Mouse (Mus musculus): Measurements from ENCODE around the gene Hps4. TPM values are rescaled to one million over a fixed set of nuclear protein-coding genes. Genes with fewer than 3 reads are reported as not detected.

Gene Hps4
- 65.3 and 67.9 TPM in 2 replicates for polyA plus RNA-seq (2012; rRNA removed)

GRCm38 (mm10) chr5:112342463-112343204, at the start of gene Hps4, which contains the start of gene Srrd:
TSS of gene Hps4 (plus strand) at chr5:112343083.
TSS of gene Srrd (minus strand) at chr5:112343040.

GRCm38 (mm10) chr5:112325546-112326445, 17.1 kb upstream of the Hps4 start, which contains the start of gene Tfip11:
TSS of gene Tfip11 (plus strand) at chr5:112326358.

GRCm38 (mm10) chr5:112355910-112356309, 13.0 kb downstream of the Hps4 start, which contains the start of gene Gm6583:
TSS of gene Gm6583 (minus strand) at chr5:112356033.

DNA sequence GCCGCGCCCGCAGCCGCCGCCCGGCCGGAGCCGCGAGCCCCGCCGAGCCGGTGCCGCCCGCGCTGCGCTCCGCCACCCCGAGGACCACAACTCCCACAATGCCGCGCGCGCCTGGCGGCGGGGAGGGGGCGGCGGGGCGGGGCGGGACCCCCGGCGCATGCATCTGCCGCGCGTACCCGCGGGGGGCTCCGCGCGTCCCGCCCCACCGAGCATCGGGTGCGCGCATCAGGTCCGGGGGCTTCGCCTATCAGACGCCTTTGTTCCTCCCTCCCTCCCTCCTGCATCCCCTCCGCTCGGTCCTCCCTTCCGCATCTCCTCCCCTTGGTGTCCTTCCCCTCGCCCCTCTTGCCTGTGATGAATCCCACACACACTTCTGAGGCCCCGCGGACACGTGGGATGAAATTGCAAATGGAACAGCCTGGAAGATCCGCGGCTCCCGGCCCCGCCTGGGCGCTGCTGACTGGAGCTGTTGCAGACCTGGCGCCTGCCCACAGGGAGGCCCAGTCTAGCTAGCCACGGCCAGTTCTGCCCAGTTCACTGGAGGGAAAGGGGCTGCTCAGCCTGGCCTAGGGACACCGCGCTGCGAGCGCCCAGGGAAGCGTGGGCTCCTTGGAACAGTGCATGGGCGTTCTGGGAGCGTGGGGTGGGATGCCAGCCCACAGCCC, 52.0 kb downstream of the Hps4 start, which contains the start of gene Asphd2:
Asphd2 (minus strand) TSS at position 88 of the 665 bp plus-strand sequence.

Other genes with a start within 250 kb of the Hps4 start
- gene Cryba4, start 90.6 kb upstream of the Hps4 start, polyA plus RNA-seq (2012; rRNA removed), result 11.8 and 17.1 TPM in 2 replicates
- 5.7 and 6.0 TPM in 2 replicates for gene Crybb1, start 87.3 kb upstream of the Hps4 start, polyA plus RNA-seq (2012; rRNA removed)
- gene Tpst2, start 66.4 kb upstream of the Hps4 start, polyA plus RNA-seq (2012; rRNA removed), result 185 and 246 TPM in 2 replicates
- 57.5 and 59.6 TPM in 2 replicates for gene Tfip11, start 16.7 kb upstream of the Hps4 start, polyA plus RNA-seq (2012; rRNA removed)
- gene Srrd, start within 50 bp of the Hps4 start, polyA plus RNA-seq (2012; rRNA removed), result 63.5 and 67.9 TPM in 2 replicates
- gene Gm6583, start 12.9 kb downstream of the Hps4 start, polyA plus RNA-seq (2012; rRNA removed), result not detected in 2 replicates
- gene Asphd2, start 51.8 kb downstream of the Hps4 start, polyA plus RNA-seq (2012; rRNA removed), result 5.4 and 6.2 TPM in 2 replicates
- not detected in 2 replicates for gene Gm6588, start 106.3 kb downstream of the Hps4 start, polyA plus RNA-seq (2012; rRNA removed)
- gene Sez6l, start 234.1 kb downstream of the Hps4 start, polyA plus RNA-seq (2012; rRNA removed), result 0.60 and 1.0 TPM in 2 replicates

All from ovary, adult 2 months (tissue).